Mouse (Mus musculus): ENCODE measurements around the gene Irs2.

DNA sequence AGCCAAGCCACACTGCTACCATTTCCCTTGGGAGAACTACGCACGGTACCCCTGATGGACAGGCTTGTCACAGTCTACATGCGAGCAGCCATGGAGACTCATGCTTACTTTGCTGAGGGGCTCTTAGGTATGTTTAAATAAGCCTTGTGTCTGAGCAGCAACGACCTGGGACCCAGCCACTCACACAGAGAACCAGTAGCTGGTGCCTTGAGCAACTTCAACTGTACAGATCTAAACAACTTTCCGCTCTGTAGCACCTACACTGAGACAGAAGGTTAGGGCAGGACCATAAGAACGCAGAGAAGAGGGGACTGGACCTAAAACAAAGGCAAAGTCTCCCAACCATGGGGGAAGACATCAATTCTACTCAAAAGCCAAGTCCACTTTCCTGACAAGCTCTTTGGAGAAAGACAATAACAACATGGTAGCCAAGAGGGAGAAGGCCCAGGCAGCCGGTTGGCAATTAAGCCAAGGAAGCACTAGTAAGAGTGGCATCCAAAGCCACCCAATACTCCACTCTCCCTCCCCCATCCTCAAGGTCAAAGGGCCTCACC is 4.3 kb downstream of the Irs2 start:
- no peak for TF ChIP-seq CTCF (IDR thresholded peaks at IDR 0.05; ENCODE audit: low read depth)
- TF ChIP-seq EP300 (IDR thresholded peaks at IDR 0.05; ENCODE audit: low read depth): no peak

Data from heart, postnatal 0 days (tissue).